Mouse (Mus musculus) stomach, embryonic 16.5 days (tissue): ENCODE measurements around the gene Upp2. TPM values are rescaled to one million over a fixed set of nuclear protein-coding genes. Genes with fewer than 3 reads are reported as not detected.

ENCODE experiments used
- ATAC-seq: fragments of 200-750 bp; cut with Nextera tagmentation; 2 replicates; pipeline ENCODE4 v1.8.0; 2017; ENCODE audit warnings: moderate number of reproducible peaks, moderate TSS enrichment; ENCODE audit not compliant: insufficient read depth, low FRiP score
- H3K27ac ChIP-seq: fragments of 300-500 bp; sonication (generic); 2 replicates; pipeline ENCODE4 v1.5.1; 2014; ENCODE audit warnings: low read length
- H3K27me3 ChIP-seq: fragments of 300-500 bp; sonication (generic); 2 replicates; pipeline ENCODE4 v1.6.1; 2014; ENCODE audit warnings: low read length, control low read depth, mixed read lengths; ENCODE audit not compliant: control insufficient read depth, insufficient read depth
- H3K36me3 ChIP-seq: fragments of 300-500 bp; sonication (generic); 2 replicates; pipeline ENCODE4 v1.6.1; 2014; ENCODE audit warnings: low read length; ENCODE audit not compliant: control insufficient read depth, insufficient read depth
- H3K4me1 ChIP-seq: fragments of 300-500 bp; sonication (generic); 2 replicates; pipeline ENCODE4 v1.6.1; 2014; ENCODE audit warnings: low read length, control low read depth, mixed read lengths; ENCODE audit not compliant: control insufficient read depth, insufficient read depth
- H3K4me2 ChIP-seq: fragments of 300-500 bp; sonication (generic); 2 replicates; pipeline ENCODE4 v1.6.1; 2014; ENCODE audit warnings: low read depth, low read length, mixed read lengths
- H3K4me3 ChIP-seq: fragments of 300-500 bp; sonication (generic); replicated peaks from 2 replicates; pipeline ENCODE4 v1.5.1; 2014; ENCODE audit warnings: mild to moderate bottlenecking, low read length
- H3K9ac ChIP-seq: fragments of 300-500 bp; sonication (generic); 2 replicates; pipeline ENCODE4 v1.6.1; 2014; ENCODE audit warnings: low read length
- H3K9me3 ChIP-seq: fragments of 300-500 bp; sonication (generic); replicated peaks from 2 replicates; pipeline ENCODE4 v1.6.1; 2016; ENCODE audit warnings: low read length, control low read depth; ENCODE audit not compliant: control insufficient read depth
- WGBS: fragments of 180-500 bp; shearing (Covaris S2); extraction: QIAGEN DNeasy Blood & Tissue Kit; methylation state at CpG from one replicate; pipeline ENCODE4 v1.1.7; 2014; 5-methylcytosine and 5-hydroxymethylcytosine counted together
- polyA plus RNA-seq: library from polyadenylated mRNA; unstranded; fragments of >200 nt; fragmentation: Nextera tagmentation; extraction: Ambion mirVana; gene quantifications from 2 replicates; pipeline ENCODE4 v1.2.1, GENCODE M21; 2015

Gene Upp2
- polyA plus RNA-seq, 1 experiment from 2014 or later: 5.5 TPM

GRCm38 (mm10) chr2:58711935-58712334 lies 144.8 kb downstream of the Upp2 start:
- H3K9ac ChIP-seq: no peak overlapping the region
- H3K36me3 ChIP-seq: no peaks in the 10 kb centered on the region
- H3K27ac ChIP-seq: peak overlapping the region; percentile 48
- H3K27me3 ChIP-seq: no peaks in the 10 kb centered on the region
- ATAC-seq: peak; percentile 56; the same call in 1 of the 2 replicates
- WGBS: 40% methylated on average over 5 of the region's 5 CpGs
- H3K9me3 ChIP-seq: no peaks in the 10 kb centered on the region
- H3K4me2 ChIP-seq: no peak overlapping the region
- no peak overlapping the region for H3K4me3 ChIP-seq
- H3K4me1 ChIP-seq: peaks cover 12% of the 10 kb centered on the region

DNA sequence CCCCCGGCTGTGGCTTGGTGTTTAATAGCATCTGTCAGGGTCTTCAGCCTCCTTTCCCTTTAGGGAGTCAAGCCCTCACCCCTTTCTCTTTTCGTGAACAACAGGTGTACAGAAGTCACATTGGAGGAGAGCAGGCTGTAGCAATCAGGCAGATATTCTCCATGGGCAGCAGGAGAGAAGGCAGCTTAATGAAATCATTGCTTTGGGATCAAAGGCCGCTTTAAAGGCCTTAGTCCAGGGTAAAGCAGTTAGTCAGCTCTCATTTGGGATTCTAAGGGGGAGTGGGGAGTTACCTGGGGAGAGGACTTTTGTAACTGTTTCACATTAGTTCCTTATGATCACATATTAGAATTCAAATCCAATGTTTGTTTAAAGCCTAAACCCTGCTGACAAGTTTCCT lies 150.8 kb downstream of the Upp2 start:
- Histone ChIP-seq H3K27me3 (no peaks in the 10 kb centered on the region), H3K4me1 (no peaks in the 10 kb centered on the region), H3K4me2 (no peak overlapping the region), H3K9ac (no peak overlapping the region), H3K36me3 (no peaks in the 10 kb centered on the region; the same call in 1 of the 2 replicates), H3K4me3 (no peak overlapping the region), H3K9me3 (no peaks in the 10 kb centered on the region; the same call in 1 of the 2 replicates), H3K27ac (no peak overlapping the region)
- WGBS: 68% methylated on average over 3 of the region's 3 CpGs
- no peak for ATAC-seq

DNA sequence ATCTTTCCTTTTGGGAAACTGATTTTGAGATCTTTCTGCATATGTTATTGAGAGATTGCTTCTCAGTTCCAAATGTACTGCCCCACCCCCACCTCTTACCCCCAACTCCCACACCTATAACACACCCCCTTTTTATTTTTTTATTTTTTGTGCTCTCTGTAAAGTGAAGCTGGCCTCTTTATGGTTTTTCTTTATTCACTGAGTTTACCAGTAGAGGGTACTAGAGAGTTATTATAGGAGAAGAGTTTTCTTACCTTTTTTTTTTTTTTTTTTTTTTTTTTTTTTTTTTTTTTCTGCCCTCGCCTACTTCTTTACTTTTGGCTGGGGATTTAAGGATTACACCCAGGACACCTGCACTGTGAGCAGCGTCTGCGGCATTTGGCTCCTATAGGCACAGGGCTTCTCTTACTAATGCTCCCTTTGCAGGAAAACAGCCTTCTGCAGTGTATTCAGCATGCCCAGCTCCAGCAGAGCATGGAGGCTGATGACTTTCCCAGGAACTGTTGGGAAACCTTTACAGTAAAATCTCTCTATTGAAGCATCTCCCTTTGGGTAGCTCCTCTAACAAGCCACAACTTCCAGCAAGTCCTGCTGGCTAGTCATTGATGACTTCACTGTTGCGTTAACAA lies 170.2 kb downstream of the Upp2 start:
- H3K4me3 ChIP-seq: no peak overlapping the region
- no peaks in the 10 kb centered on the region for H3K4me1 ChIP-seq
- WGBS: 30% methylated on average over 4 of the region's 4 CpGs
- H3K4me2 ChIP-seq: no peak overlapping the region
- no peaks in the 10 kb centered on the region for H3K9me3 ChIP-seq
- H3K9ac ChIP-seq: no peak overlapping the region
- no peak for ATAC-seq
- no peaks in the 10 kb centered on the region for H3K36me3 ChIP-seq
- H3K27ac ChIP-seq: no peak overlapping the region
- no peaks in the 10 kb centered on the region for H3K27me3 ChIP-seq

DNA sequence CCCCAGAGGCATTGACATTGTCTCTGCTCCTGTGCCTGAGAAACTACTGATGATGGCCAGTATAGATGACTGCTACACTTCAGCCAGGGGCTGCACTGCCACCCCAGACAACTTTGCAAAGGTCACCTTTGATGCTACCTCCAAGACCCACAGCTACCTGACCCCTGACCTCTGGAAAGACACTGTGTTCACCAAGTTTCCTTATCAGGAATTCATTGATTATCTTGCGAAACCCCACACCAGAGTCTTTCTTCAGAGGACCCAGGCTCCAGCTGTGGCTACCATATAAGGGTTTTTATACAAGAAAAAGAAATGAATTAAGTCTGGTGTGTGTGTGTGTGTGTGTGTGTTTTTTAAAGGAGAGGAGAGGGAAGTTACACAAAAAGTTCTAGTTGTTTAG lies 174.1 kb downstream of the Upp2 start:
- Histone ChIP-seq H3K9me3 (no peaks in the 10 kb centered on the region), H3K27me3 (no peaks in the 10 kb centered on the region), H3K4me3 (no peak overlapping the region), H3K36me3 (no peaks in the 10 kb centered on the region), H3K27ac (no peak overlapping the region), H3K9ac (no peak overlapping the region), H3K4me2 (no peak overlapping the region), H3K4me1 (no peaks in the 10 kb centered on the region)
- 86% methylated on average over 1 of the region's 1 CpGs for WGBS
- no peak for ATAC-seq

DNA sequence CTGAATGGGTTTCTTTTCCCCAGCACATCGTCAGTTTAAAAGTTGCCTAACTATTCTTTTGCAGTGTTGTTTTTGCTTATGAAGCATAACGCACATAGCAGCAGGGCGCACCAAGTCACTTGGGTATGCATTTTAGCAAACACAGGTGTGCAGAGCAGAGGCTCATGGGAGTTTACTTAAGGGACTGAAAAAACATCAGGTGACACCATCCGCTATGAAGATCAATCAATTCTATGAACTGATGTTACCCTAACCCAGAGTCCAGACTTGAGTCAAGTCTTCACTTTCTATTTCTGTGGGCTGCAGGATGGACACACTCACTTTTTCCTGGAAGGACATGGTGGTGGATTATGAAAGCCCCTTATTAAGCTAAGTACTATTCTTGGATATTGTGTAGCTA lies 174.9 kb downstream of the Upp2 start:
- WGBS: 80% methylated on average over 4 of the region's 4 CpGs
- no peak overlapping the region for H3K4me3 ChIP-seq
- no peak overlapping the region for H3K27ac ChIP-seq
- no peaks in the 10 kb centered on the region for H3K4me1 ChIP-seq
- no peaks in the 10 kb centered on the region for H3K27me3 ChIP-seq
- no peak overlapping the region for H3K4me2 ChIP-seq
- H3K36me3 ChIP-seq: no peaks in the 10 kb centered on the region
- no peaks in the 10 kb centered on the region for H3K9me3 ChIP-seq
- no peak for ATAC-seq
- no peak overlapping the region for H3K9ac ChIP-seq

GRCm38 (mm10) chr2:58743446-58743845 lies 176.3 kb downstream of the Upp2 start:
- no peak for ATAC-seq
- Histone ChIP-seq H3K27me3 (no peaks in the 10 kb centered on the region), H3K4me2 (no peak overlapping the region), H3K36me3 (no peaks in the 10 kb centered on the region), H3K27ac (no peak overlapping the region), H3K4me1 (no peaks in the 10 kb centered on the region), H3K9me3 (no peaks in the 10 kb centered on the region), H3K9ac (no peak overlapping the region), H3K4me3 (no peak overlapping the region)
- WGBS: 60% methylated on average over 3 of the region's 3 CpGs

GRCm38 (mm10) chr2:58747483-58748229 lies 180.6 kb downstream of the Upp2 start:
- Histone ChIP-seq H3K36me3 (no peaks in the 10 kb centered on the region), H3K27ac (no peak overlapping the region), H3K27me3 (no peaks in the 10 kb centered on the region), H3K4me3 (no peak overlapping the region), H3K9ac (no peak overlapping the region), H3K9me3 (no peaks in the 10 kb centered on the region), H3K4me1 (no peaks in the 10 kb centered on the region), H3K4me2 (no peak overlapping the region)
- ATAC-seq: no peak
- WGBS: 55% methylated on average over 11 of the region's 11 CpGs

DNA sequence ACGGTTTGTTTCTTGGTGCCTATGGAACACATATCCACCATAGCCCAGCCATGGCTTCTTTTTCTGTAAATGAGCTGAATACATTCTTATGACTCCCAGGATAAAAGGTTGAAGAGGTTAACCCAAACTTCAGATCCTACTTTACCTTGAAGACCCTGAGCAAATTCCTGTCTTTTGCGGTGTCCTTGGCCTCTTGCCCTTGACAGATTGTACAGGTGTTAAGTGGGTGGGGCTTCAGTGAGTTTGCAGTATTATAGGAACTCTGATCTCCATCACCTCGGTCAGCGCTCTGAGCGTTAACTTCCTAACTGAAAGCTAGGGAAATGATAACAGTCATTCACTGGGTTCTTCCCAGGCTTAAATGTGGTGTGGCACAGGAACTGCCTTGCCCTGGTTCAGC lies 181.2 kb downstream of the Upp2 start:
- no peak for ATAC-seq
- Histone ChIP-seq H3K27ac (no peak overlapping the region), H3K4me1 (no peaks in the 10 kb centered on the region), H3K4me2 (no peak overlapping the region), H3K9me3 (no peaks in the 10 kb centered on the region), H3K27me3 (no peaks in the 10 kb centered on the region), H3K4me3 (no peak overlapping the region), H3K9ac (no peak overlapping the region), H3K36me3 (no peaks in the 10 kb centered on the region)
- WGBS: 59% methylated on average over 5 of the region's 5 CpGs

DNA sequence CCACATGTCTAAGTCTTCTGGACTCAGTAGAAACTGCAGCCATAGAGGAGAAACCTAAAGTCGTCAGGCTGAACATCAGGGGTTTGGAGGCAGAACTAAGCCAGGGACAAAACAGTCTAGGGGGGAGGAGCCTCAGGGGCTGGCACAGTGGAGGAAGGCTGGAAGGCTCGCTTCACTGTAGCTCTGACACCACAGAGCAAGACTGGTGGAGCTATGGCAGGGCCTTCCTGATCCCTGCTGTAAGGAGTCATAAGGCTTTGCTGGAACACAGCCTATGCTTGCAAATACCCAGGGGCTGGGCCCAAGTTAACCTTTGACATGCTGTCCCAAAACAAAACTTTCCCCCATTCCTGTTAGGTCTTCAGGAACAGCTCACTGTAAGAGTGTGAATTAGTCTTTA lies 185.8 kb downstream of the Upp2 start:
- 43% methylated on average over 2 of the region's 2 CpGs for WGBS
- H3K4me1 ChIP-seq: no peaks in the 10 kb centered on the region
- no peak for ATAC-seq

More for the DNA sequence above, 185.8 kb downstream of the Upp2 start:
- Histone ChIP-seq H3K9ac (no peak overlapping the region), H3K27ac (no peak overlapping the region), H3K4me2 (no peak overlapping the region), H3K27me3 (no peaks in the 10 kb centered on the region), H3K36me3 (no peaks in the 10 kb centered on the region), H3K4me3 (no peak overlapping the region), H3K9me3 (no peaks in the 10 kb centered on the region)
